Mouse (Mus musculus) embryonic facial prominence, embryonic 15.5 days (tissue): ENCODE results near the gene U2surp. TPM values are rescaled to one million over a fixed set of nuclear protein-coding genes. Genes with fewer than 3 reads are reported as not detected.

Experiments used
- ATAC-seq: fragments of 200-750 bp; cut with Nextera tagmentation; 2 replicates; pipeline ENCODE4 v1.8.0; 2017; ENCODE audit warnings: low read depth, moderate TSS enrichment; ENCODE audit not compliant: insufficient number of reproducible peaks, low FRiP score, low TSS enrichment
- H3K27ac ChIP-seq: fragments of 300-500 bp; sonication (generic); replicated peaks from 2 replicates; pipeline ENCODE4 v1.5.1; 2015; ENCODE audit warnings: mild to moderate bottlenecking, inconsistent platforms
- H3K27me3 ChIP-seq: fragments of 300-500 bp; sonication (generic); 2 replicates; pipeline ENCODE4 v1.6.1; 2015; ENCODE audit warnings: inconsistent platforms
- H3K36me3 ChIP-seq: fragments of 300-500 bp; sonication (generic); 2 replicates; pipeline ENCODE4 v1.6.1; 2015; ENCODE audit warnings: mild to moderate bottlenecking, inconsistent platforms
- H3K4me1 ChIP-seq: fragments of 300-500 bp; sonication (generic); 2 replicates; pipeline ENCODE4 v1.6.1; 2015; ENCODE audit warnings: inconsistent platforms
- H3K4me2 ChIP-seq: fragments of 300-500 bp; sonication (generic); replicated peaks from 2 replicates; pipeline ENCODE4 v1.6.1; 2015; ENCODE audit warnings: mild to moderate bottlenecking, inconsistent platforms
- H3K4me3 ChIP-seq: fragments of 300-500 bp; sonication (generic); replicated peaks from 2 replicates; pipeline ENCODE4 v1.5.1; 2015; ENCODE audit warnings: mild to moderate bottlenecking, inconsistent platforms
- H3K9ac ChIP-seq: fragments of 300-500 bp; sonication (generic); 2 replicates; pipeline ENCODE4 v1.6.1; 2015; ENCODE audit warnings: inconsistent platforms
- H3K9me3 ChIP-seq: fragments of 300-500 bp; sonication (generic); replicated peaks from 2 replicates; pipeline ENCODE4 v1.6.1; 2016; ENCODE audit warnings: inconsistent platforms
- WGBS: fragments of 180-500 bp; shearing (Covaris S2); methylation state at CpG from one replicate; pipeline ENCODE4 v1.1.7; 2015; 5-methylcytosine and 5-hydroxymethylcytosine counted together
- polyA plus RNA-seq: library from polyadenylated mRNA; unstranded; fragments of >200 nt; fragmentation: Nextera tagmentation; extraction: Ambion mirVana; gene quantifications from 2 replicates; pipeline ENCODE4 v1.2.1, GENCODE M21; 2015

U2surp gene
- polyA plus RNA-seq: 128 and 132 TPM in 2 replicates

DNA sequence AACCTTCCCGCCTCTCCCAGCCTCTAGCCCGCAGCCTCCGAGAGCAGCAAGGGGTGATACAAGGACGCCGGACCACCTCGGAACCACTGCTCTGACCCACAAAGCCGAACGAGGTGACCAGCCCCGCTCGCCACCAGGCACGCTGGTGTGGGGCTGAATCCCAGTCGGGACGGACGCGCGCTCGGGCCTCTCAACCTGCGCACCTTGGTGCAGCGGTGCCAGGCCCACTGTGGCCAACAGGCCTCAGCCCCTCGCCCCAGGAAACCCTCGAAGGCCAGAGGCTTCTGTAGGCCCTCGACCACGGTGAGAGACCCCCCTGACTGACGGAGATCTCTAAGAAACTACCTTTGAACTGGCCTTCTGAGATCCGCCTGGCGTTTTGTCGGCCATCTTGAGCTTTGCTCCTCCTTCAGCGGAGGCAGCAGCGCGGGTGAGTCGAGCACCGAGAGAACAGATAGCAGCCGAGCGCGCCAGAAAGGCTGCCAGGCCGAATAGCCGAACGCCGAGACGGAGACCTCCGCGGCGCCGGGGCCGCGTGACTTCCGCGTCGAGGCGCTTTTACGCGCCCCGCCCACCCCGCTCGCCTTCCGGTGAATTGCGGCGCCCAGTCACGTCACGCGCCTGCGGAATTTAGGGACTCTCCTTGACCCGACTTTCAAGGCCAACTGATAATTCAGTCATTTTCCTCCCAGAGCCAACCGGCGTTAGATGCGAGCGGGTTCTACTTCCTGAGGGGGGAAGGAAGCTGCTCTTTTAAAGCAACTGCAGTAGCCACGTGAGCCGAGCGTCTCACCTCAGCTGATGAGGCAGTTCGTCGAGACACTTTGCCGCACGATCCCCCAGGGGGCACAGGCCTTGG is at the start of gene U2surp:
Gene U2surp, minus strand, starts transcription at position 525 of the 859 bp plus-strand sequence.
- Histone ChIP-seq H3K4me2 (peak within 1 kb of the TSS; percentile 79), H3K36me3 (peaks cover 5% of the 10 kb centered on the region; the same call in 1 of the 2 replicates), H3K4me1 (peaks cover 19% of the 10 kb centered on the region), H3K27me3 (no peaks in the 10 kb centered on the region), H3K27ac (peak within 1 kb of the TSS; percentile 92), H3K9me3 (no peaks in the 10 kb centered on the region), H3K4me3 (peak within 1 kb of the TSS; percentile 98), H3K9ac (peak within 1 kb of the TSS; percentile 94)
- peak; percentile 94 for ATAC-seq
- WGBS: under 1% methylated on average over 74 of the region's 74 CpGs

DNA sequence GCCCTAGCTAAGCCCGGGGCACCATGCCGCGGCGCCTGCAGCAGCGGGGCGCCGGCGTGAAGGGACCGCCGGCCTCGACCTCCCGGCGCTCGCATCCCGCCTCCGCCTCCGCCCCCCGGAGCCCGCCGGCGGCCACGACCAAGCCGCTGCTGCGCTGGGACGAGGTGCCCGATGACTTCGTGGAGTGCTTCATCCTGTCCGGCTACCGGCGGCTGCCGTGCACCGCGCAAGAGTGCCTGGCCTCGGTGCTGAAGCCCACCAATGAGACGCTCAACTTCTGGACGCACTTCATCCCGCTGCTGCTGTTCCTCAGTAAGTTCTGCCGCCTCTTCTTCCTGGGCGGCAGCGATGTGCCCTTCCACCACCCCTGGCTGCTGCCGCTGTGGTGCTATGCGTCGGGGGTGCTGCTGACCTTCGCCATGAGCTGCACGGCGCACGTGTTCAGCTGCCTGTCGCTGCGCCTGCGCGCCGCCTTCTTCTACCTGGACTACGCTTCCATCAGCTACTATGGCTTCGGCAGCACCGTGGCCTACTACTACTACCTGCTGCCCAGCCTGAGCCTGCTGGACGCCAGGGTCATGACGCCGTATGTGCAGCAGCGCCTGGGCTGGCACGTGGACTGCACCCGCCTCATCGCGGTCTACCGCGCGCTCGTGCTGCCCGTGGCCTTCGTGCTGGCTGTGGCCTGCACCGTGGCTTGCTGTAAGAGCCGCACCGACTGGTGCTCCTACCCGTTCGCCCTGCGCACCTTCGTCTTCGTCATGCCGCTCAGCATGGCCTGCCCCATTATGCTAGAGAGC is 48.3 kb upstream of the U2surp start:
- peak overlapping the region; percentile 95 for H3K4me2 ChIP-seq
- H3K9me3 ChIP-seq: no peaks in the 10 kb centered on the region
- no peak overlapping the region for H3K27ac ChIP-seq
- H3K9ac ChIP-seq: no peak overlapping the region
- H3K36me3 ChIP-seq: no peaks in the 10 kb centered on the region
- H3K4me1 ChIP-seq: peaks cover 13% of the 10 kb centered on the region
- ATAC-seq: peak; percentile 21
- H3K4me3 ChIP-seq: peak overlapping the region; percentile 65
- 14% methylated on average over 77 of the region's 78 CpGs for WGBS
- peaks cover 76% of the 10 kb centered on the region for H3K27me3 ChIP-seq

DNA sequence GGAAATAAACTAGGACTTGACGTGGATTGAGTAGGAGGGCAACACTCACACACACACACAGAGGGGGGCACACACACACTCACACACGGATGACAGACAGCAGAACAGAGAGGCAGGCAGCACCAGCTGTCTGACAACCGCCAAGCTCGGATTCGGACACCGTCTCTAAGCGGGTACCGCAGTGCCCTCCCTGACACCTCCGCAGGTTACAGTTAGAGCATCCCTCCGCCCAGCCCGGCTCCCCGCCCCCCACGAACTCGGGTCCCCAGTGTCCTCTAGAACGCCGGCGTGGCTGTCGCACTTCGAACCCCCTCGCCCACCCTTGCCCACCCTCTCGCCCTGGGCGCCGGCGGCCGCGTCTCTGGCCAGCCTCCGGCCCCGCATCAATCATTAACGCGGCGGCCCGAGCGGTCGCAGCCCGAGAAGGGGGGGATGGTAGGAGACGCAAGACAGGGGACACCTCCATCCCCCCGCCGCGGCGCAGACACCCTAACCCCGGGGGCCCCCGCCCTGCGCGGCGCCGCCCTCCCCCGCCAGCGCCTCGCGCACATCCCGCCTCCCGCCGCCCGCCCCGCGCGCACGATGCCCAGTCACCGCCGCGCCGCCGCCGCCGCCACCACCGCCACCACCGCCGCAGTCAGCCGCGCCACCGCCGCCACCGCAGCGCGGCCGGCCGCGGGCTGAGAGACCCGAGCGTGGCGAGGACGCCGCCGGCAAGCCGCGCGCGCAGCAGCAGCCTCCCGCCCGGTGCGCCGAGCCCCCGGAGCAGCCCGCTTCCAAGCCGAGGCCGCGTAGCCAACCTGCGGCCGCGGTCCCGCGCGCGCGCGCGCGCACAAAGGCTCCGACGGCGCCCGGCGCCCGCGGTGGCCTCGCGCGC is 47.5 kb upstream of the U2surp start, which contains the start of gene Paqr9:
Gene Paqr9, plus strand, starts transcription at position 599 of the 877 bp plus-strand sequence.
- ATAC-seq: peak; percentile 44
- H3K4me1 ChIP-seq: peaks cover 13% of the 10 kb centered on the region
- peak within 1 kb of the TSS; percentile 65 for H3K4me3 ChIP-seq
- H3K4me2 ChIP-seq: peak within 1 kb of the TSS; percentile 95
- H3K27me3 ChIP-seq: peaks cover 74% of the 10 kb centered on the region
- under 1% methylated on average over 81 of the region's 118 CpGs for WGBS
- no peaks in the 10 kb centered on the region for H3K9me3 ChIP-seq
- no peak within 1 kb of the TSS for H3K27ac ChIP-seq
- H3K36me3 ChIP-seq: no peaks in the 10 kb centered on the region
- peak within 1 kb of the TSS; percentile 7; the same call in 1 of the 2 replicates for H3K9ac ChIP-seq

- Histone ChIP-seq H3K27ac (no peak overlapping the region), H3K27me3 (peaks cover 70% of the 10 kb centered on the region), H3K9ac (no peak overlapping the region), H3K4me3 (peak overlapping the region; percentile 65), H3K4me1 (peaks cover 13% of the 10 kb centered on the region), H3K4me2 (peak overlapping the region; percentile 95), H3K36me3 (no peaks in the 10 kb centered on the region), H3K9me3 (no peaks in the 10 kb centered on the region)
- 8% methylated on average over 11 of the region's 11 CpGs for WGBS
- no peak for ATAC-seq
These were observed 46.9 kb upstream of the U2surp start for GRCm38 (mm10) chr9:95558726-95559058.

DNA sequence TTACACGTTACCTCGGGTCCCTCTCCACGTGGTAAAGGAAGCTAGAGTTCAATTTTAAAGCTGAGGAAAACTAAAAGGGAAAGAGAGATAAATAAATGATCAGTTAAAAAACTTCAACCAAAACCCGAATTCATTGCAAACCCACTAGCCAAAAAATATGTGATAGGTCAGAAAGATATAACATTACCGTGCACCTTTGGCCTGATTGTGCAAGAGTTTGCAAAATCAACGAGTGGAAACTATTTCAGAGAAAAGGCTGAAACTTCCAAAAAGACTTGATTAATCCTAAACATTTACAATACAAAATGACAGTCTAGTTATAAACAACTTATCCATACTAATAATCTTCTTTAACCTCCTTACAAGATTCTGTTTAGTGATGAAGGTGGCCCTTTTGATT is 45.9 kb upstream of the U2surp start:
- WGBS: 61% methylated on average over 6 of the region's 6 CpGs
- no peak overlapping the region for H3K4me3 ChIP-seq
- no peak for ATAC-seq
- no peaks in the 10 kb centered on the region for H3K9me3 ChIP-seq
- H3K9ac ChIP-seq: no peak overlapping the region
- peaks cover 13% of the 10 kb centered on the region for H3K4me1 ChIP-seq
- H3K27me3 ChIP-seq: peaks cover 70% of the 10 kb centered on the region
- no peak overlapping the region for H3K4me2 ChIP-seq
- H3K27ac ChIP-seq: no peak overlapping the region
- no peaks in the 10 kb centered on the region for H3K36me3 ChIP-seq

DNA sequence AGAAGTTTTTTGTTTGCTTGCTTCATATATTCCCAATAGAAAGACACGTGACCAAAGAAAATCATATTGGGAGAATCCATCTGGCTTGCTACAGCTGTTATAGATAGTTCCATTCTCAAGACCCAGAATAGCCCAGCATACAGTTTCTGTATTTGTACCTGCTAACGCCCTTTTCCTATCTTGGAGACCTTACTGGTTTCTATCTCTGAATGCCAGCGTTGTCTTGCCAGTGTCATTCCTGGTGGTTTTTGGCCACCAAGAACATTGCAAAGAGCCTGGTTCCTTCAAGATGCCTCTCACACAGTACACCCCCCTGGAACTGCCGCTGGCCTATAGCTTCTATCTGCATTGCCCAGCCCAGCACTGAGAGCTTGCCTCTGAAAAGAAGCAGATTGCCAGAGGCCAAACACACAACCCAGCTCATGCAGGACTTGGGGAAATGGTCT is 44.3 kb upstream of the U2surp start:
- Histone ChIP-seq H3K36me3 (no peaks in the 10 kb centered on the region), H3K4me2 (no peak overlapping the region), H3K9me3 (no peaks in the 10 kb centered on the region), H3K9ac (no peak overlapping the region), H3K4me1 (peaks cover 13% of the 10 kb centered on the region), H3K4me3 (no peak overlapping the region), H3K27ac (no peak overlapping the region), H3K27me3 (peaks cover 59% of the 10 kb centered on the region)
- ATAC-seq: no peak
- 80% methylated on average over 4 of the region's 4 CpGs for WGBS

GRCm38 (mm10) chr9:95555233-95555740 is 43.5 kb upstream of the U2surp start:
- no peak overlapping the region for H3K9ac ChIP-seq
- no peak overlapping the region for H3K4me2 ChIP-seq
- H3K27me3 ChIP-seq: peaks cover 50% of the 10 kb centered on the region
- no peaks in the 10 kb centered on the region for H3K9me3 ChIP-seq
- H3K27ac ChIP-seq: no peak overlapping the region
- no peak for ATAC-seq
- H3K4me3 ChIP-seq: no peak overlapping the region
- no peaks in the 10 kb centered on the region for H3K36me3 ChIP-seq
- WGBS: 54% methylated on average over 5 of the region's 5 CpGs
- peaks cover 11% of the 10 kb centered on the region for H3K4me1 ChIP-seq

GRCm38 (mm10) chr9:95554231-95555221 is 42.7 kb upstream of the U2surp start:
- Histone ChIP-seq H3K36me3 (no peaks in the 10 kb centered on the region), H3K4me3 (no peak overlapping the region), H3K4me2 (no peak overlapping the region), H3K27ac (no peak overlapping the region), H3K9ac (no peak overlapping the region), H3K4me1 (peaks cover 6% of the 10 kb centered on the region), H3K9me3 (no peaks in the 10 kb centered on the region), H3K27me3 (peaks cover 43% of the 10 kb centered on the region)
- no peak for ATAC-seq
- 75% methylated on average over 18 of the region's 18 CpGs for WGBS

DNA sequence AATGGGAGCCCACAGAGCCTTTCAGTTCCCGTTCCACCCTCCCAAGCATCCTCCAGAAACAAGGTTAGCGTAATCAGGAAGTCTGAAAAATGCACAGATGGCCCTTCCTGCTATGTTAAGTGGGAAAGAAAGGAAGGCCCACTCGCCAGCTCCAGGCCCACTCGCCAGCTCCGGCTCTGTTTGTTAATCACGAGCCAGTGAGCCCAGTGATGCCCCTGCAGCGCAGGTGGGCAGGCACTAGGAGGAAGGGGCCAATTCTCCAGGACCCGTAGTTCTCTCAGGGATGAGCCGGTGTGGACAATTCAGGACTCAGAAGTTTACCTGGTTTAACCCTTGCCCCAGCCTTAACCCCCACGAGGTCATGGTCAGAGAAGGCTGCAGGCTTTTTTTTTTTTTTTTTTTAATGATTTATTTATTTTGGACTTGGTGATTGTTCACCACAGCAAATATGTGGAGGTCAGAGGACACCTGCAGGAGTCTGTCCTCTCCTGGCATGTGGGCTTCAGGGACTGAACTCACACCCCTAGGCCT is 40.4 kb upstream of the U2surp start:
- Histone ChIP-seq H3K36me3 (no peaks in the 10 kb centered on the region), H3K9ac (no peak overlapping the region), H3K4me3 (no peak overlapping the region), H3K9me3 (no peaks in the 10 kb centered on the region), H3K4me2 (no peak overlapping the region), H3K27ac (no peak overlapping the region), H3K4me1 (no peaks in the 10 kb centered on the region), H3K27me3 (peaks cover 21% of the 10 kb centered on the region)
- no peak for ATAC-seq
- WGBS: 73% methylated on average over 10 of the region's 10 CpGs
